Mouse (Mus musculus): ENCODE data around the gene Neurl1b.

The Neurl1b gene

DNA sequence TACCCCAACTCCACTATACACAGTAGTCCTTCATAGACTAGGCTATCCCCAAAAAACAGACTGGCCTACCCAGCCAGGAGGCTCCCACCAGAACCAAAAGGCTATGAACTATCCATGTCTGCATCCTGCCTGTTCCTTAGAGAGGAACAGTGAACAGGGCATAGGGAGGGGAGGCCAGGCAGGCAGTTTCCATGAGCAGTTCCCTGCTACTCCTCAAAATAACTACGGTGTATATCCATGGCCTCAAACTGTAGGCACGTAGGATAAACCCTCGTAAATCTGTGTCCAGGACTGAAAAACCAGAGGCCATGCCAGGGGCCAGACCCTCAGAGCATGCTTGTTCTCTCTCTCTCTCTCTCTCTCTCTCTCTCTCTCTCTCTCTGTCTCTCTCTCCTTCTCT is 17.9 kb upstream of the Neurl1b start:
- DNase-seq (ENCODE audit: low spot score in 2 of 2): no peak

DNA sequence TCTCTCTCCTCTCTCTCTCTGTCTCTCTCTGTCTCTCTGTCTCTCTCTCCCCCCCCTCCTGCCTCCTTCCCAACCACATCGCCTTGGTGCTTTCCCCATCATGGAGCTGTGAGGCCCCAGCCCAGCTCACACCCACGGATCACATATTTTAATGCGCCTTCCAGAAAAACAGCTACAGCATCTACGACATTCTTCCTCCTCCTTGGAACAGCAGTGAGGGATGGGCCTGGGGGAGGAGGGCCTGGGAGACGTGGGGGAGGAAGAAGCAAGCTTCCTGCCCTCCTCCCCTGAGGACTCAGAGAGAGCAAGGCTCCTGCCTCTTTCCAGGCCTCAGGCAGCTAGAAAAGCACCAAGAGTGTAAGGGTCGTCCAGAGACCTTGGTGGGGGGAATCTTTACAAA is 17.3 kb upstream of the Neurl1b start:
- DNase-seq (ENCODE audit: low spot score in 2 of 2): no peak

DNA sequence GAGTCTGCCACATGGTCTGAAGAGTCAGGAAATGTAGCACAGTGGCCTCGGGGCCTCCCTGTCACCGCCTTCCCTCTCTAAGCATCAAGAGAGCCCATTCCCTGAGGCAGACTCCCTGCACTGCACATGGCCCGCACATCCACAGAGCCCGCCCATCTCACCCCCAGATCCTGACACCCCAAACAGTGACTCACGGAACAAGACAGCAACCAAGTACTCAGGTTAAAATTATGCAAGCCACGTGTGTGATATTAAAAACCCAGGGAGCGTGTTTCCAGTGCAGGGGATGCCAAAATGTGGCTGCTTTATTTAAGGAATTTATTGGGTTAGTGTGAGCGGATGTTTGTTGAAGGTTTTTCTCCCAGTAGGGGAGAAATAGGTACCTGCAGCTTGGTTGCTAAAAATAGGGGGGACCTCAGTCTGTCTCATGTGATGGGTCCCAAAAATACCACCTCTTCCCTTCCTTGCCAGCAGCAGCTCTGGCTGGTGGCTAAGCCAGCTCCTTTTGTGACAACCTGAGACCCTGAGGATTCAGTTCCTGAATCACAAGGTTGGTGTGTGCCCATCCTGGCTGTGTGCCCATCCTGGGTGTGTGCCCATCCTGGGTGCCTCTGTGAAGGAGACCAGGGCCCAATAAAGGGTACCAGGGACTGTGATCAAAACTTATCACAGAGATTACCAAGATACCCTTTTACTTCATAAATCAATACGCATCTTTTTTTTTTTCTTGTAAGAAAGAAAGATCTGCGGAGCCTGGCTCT is 9.1 kb upstream of the Neurl1b start:
- DNase-seq (ENCODE audit: low spot score in 2 of 2): no peak

DNA sequence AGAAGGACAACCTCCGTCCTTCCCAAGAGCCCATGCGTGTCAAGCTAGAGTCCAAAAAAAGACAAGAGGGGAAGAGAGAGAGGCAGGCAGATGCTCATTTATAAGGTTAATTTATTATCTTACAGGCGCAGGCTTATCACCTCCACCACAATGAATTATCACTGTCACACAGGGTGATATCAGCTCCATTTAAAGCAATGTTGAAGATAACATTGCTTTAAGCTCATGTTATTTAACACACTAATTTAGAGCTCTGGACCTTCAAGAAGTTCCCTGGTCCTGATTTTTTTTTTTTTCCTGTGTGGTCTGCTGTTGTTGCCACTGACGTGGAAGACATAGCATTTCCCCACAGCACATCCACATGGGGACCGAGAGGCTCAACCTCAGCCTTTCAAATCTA is 1.7 kb upstream of the Neurl1b start:
- no peak for DNase-seq (ENCODE audit: low spot score in 2 of 2)

DNA sequence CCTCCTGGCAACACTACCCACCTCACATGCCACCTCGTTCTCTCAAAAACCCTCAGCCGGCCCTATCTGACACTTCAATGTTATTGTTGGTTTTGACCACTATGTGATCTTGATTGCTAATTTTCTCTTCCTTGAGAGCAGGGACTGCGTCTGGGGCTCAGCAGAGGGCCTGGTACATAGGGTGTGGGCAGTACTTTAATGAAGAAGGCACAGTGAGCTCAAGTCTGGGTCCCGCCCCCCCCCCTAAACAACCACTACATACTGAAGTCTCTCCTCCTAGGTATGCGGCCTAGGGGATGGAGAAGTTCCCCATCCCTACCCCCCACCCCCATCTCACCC is 476 bp upstream of the Neurl1b start:
- DNase-seq (ENCODE audit: low spot score in 2 of 2): no peak

DNA sequence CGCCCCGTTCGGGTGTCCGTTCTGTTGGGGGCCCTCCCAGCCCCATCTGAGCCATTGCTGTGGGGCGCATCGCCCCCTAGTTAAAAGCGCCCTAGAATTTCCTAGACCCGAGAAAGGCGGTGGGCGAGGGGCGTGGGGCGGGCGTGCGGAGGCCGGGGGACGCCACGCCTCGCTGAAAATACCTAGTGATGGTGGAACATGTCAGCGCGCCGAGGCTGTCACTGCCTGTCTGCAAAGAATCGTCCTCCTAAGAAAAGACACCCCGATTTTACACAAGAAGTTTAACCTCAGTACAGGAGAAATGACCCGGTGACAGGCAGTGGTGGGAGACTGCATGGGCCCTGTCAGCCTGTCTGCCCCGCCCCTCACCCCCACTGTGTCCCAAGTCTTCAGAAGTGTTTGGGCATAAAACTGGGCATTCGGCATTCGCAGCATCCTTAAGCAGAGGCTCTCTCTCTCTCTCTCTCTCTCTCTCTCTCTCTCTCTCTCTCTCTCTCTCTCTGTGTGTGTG is 781 bp downstream of the Neurl1b start:
- DNase-seq (ENCODE audit: low spot score in 2 of 2): no peak

DNA sequence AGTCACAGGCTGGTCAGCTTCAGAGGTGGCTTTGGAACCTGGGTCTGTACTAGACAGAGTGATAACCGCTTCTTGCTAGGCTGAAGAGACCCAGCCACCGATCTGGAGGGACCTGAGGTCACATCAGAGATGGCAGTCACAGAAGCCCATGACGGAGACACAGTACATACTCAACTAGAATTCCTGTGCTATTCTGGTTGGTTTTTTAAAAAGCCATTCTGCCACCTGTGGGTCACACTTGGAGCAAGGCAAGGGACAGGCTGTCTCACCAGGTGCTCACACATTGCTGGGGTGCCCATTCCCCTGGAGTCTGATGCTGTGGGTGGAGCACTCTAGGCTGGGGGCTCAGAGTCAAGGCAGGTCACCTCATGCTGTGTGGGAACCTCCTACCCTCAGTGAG is 1.5 kb downstream of the Neurl1b start:
- no peak for DNase-seq (ENCODE audit: low spot score in 2 of 2)

DNA sequence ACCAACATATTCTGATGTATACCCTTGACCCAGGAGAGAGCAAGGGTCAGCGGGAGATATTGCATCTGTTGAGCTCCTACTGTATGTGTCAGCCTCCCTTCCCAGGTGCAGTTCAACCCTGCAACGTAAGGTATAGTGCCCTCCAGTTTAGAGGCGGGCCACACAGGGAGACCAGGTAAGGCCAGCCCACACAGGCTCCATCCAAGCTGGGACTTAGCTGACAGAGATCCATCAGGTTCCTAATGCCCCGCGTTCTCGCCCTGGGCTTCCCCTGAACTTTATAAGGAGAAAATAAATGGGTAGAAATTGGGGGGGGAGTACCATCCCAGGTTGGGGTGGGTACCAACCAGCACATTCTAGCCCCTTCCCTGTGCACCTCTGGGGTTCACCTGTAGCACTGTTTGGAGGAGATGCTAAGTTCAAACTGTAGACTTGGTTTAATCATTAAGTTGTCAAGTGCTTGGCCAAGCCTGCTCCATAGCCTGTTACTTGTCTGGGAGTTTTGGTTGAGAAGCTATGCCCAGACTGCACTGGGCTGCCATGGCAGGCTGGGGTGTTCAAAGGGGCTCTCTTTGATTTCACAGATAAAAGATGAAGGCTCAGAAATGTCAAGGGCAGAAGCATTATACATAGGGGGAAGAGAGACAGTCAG is 3.3 kb downstream of the Neurl1b start:
- DNase-seq (ENCODE audit: low spot score in 2 of 2): no peak

DNA sequence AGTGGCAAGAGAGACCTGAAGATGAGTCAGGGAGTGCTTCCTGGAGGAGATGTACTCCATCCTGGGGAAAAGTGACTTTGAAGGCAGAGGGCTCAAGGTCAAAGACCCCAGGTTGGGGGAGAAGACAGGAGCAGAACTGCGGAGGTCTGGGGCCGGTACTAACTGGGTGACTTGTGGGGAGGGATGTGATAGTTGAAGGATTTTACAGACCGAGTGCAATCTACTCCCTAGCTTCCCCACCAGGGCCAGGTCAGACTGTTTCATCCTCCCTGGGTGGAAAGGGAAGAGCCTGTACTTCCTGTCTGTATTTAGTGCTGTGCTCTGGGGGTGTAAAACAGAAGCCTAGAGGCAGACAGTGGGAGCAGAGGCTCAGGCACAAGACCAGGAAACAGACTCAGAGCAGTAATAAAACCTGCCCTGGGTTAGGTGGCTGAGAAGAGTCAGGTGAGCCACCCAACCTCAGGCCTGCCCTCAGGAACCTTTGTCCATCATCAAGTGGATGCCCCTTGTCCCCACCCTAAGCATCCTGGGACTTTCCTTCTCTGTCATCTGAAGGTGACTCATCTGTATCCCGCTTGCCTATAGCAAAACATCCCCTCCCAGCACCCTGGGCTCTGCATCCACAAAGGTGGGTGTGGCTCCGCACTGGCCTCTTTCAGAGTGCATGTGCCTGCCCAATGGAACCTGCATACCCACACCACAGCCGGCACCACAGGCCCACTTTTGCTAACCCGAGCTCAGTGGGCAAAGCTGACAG is 6.0 kb downstream of the Neurl1b start:
- no peak for DNase-seq (ENCODE audit: low spot score in 2 of 2)

DNA sequence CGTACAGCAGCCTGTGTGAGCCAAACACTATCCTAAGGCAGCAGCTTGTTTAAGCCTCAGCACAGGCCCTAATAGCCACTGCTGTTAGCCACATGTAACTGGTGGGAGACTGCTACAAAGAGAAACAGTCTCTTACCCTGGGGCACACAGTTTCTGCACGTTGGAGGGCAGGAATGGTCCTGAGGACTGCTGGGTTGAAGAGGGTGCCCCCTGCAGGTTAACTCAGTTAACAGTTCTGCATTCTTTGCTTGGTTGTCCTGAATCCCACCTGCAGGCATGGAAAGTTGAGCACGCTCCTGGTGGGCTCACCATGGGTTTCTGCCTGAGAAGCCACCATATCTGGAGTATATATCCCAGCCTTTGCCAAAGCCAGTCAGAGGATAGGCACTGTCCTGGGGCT is 6.9 kb downstream of the Neurl1b start:
- peak in 1 of 2 experiments; percentile 34 for DNase-seq (ENCODE audit: low spot score in 2 of 2)

DNA sequence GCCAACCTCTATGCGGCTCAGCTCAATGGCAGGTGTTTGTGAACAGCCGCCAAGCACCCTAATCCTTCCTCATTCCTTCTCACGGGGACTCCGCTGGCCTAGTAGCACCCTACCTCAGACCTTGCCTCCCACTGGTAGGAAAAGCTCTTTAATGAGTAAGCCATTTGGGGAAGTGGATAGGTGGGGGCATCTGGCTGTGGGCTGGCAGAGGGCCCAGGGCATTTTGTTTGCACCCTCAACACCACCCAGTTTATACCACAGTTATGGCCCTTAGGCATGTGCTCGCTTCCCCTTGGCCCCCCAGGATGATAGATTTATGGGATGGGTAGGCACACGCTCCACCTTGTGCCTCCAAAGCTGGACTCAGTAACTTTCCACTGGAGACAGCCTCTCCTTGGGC is 7.8 kb downstream of the Neurl1b start:
- DNase-seq (ENCODE audit: low spot score in 2 of 2): no peak

DNA sequence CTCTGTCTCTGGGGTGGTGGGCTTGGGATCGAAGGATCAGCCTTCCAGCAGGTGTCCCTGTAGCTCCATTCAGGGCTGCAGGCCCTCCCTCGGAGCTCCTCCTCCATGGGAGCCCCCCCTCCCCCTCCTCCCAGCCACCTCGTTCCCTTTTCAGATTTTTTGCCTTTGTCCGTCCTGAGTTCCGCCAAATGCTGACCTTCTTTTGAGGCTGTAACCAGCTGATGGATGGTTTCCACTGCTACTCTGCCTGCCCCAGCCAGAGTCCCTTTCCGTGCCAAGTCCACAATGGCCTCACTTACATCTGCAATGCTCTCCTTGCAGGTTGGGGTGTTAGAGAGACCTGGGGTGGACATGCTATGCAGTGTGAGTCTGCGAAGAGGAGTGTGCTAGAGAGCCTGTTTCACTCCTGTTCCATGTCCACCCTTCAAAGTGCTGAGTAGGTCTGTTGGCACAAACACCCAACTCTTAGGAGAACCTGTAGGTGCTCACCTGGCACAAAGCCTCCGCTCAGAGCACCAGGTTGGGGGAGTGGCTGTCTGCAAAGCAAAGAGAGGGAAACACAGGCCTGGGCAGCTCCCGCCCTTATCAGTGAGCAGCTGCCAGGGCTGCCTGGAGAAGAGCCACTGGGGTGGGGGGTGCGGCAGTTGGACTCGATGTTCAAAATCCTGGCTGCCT is 9.5 kb downstream of the Neurl1b start:
- peak; percentile 41 to 75 for DNase-seq (ENCODE audit: low spot score in 2 of 2)

DNA sequence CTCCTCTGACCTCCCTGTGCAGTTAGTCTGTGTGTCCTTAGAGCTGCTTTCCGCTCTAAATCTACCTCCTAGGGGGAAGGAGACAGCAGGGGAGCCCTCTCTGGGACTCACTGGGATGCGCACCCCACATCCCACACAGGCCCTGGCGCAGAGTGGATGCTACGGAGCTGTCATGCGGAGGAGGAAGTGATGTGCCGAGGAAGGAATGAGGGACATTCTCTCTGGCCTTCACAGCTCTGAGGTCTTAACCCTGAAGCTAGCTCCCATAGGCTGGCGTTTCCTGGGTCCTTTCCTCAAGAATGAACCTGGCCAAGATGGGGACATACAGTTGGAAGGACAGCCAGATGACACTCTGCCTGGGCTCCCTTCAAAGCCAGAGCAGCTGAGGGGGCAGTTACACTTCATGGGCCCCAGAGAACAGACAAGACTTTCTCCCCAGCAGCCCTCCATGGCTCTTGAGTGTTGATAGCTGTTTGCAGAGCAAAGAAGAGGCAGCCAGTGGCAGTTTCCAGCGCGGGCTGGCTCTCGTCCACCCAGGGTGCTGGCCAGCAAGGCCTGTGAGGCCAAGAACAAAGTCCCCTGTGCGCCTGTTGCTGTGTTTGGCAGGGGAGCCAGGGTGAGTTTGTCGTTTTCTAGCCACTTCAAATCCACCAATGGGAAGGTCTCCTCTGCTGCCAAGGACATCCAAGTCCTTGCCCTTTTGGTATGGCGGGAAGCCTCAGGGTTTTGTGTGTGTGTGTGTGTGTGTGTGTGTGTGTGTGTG is 10.5 kb downstream of the Neurl1b start:
- peak in 1 of 2 experiments; percentile 72 for DNase-seq (ENCODE audit: low spot score in 2 of 2)

DNA sequence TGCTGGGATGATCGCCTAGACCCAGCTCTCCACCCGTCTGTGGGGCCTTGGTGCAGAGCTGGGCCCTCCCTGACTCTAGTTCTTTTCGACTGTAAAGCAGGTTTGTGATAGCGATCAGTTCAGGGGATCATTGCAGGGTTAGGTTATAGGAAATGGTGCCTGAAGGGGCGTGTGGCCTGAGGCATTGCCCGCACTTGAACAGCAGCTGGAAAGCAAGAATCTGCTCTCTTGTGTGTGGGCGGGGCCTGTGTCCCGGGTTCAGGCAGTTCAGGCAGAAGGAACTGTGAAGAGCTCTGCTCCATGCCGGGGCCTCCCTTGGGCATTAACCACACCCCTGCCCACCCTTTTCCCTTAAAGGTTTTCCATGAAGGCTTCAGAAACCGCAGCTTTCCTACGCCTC is 18.7 kb downstream of the Neurl1b start:
- no peak for DNase-seq (ENCODE audit: low spot score in 2 of 2)

DNA sequence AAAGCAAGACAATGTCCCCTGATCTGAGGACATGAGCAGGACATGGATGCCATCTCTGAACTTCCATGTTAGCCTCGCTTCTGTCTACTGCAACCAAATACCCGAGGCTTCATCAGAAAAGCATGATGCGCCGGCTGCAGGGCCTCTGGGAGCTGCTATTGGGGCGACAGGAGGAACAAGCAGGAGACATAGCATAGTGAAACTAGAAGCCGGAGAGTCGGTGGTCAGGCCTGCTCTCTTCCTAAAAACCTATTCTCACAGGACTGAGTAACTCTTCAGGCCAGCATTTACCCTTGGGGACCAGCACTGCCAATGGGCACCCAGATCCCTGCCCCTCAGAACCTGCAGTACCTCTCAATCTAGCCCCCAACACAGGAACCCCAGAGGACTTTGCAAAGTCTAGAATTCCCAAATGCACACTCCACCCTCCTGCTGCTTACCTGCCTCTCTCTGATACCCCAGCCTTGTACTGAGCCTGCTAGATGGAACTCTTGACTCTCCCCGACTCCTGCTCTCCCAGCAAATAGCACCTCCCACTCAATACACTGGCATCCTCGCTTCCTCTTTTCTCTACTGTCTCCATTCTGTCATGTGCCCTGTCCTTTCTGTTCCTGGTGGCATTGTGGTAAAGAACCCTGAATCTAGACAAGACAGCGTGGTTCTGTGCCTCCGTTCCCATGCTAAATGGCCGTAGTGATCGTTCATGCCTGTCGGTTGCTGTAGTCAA is 22.6 kb downstream of the Neurl1b start:
- DNase-seq (ENCODE audit: low spot score in 2 of 2): no peak

DNA sequence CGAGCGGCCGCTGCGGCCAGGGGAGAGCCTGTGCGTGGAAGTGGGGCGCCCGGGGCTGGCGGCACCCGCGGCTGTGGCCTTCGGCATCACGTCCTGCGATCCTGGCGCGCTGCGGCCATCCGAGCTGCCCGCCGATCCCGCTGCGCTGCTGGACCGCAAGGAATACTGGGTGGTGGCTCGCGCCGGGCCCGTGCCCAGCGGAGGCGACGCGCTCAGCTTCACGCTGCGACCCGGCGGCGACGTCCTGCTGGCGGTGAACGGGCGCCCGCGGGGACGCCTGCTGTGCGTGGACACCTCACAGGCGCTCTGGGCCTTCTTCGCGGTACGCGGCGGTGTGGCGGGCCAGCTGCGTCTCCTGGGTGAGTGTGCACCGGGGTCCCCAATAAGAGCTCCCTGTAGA is 24.4 kb downstream of the Neurl1b start:
- no peak for DNase-seq (ENCODE audit: low spot score in 2 of 2)

DNA sequence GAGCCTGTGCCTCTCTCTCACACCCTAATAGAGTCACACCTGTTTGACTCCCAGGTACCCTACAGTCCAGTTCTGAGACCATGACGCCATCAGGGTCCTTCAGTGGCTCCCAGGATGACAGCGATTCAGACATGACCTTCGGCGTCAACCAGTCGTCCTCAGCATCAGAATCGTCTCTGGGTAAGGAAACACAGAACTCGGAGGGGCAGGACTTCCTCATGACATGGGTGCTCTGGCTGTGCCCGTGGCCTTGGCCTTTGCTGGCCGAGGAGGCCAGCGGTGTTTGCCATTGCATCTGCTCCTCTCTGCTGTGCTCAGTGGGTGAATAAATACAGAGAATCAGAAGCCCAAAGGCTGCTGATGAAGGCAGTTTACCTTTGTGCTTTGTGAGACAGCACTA is 26.4 kb downstream of the Neurl1b start:
- no peak for DNase-seq (ENCODE audit: low spot score in 2 of 2)

DNA sequence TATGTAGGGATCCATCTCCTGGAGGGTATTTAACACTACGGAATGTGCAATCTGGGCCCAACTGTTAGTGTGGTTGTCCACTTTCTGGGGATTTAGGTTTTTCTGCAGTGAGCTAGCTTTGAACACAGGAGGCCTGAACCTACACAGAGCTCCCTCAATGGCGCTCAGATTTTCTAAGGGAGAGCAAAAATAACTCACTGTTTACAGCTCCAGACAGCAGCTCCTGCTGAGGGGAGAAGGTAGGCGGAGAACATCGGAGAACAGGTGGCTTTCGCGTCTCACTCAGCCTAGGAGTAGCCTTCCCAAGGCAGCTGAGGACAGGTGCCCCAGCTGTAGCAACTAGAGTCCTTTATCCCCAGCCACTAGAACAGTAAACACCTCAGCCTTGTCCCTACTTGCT is 27.6 kb downstream of the Neurl1b start:
- DNase-seq (ENCODE audit: low spot score in 2 of 2): no peak

DNA sequence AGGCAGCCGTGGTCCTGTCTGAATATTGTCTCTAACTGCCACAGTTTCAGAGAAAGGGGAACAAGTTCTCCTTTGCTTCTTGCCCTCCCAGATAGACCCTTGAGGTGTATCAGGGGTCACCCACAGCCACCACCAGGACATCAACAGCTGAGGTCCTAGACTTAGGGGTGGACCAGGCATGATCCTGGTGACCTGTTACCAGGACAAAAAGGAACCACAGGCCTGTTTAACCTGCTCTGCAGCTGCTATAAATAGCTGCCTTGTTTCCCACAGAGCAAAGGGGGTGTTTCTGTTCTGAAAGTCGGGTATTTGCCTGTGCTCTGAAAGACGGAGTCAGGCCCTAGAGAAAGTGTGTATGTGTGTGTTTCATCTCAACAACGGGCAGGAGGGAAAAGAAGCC is 29.2 kb downstream of the Neurl1b start:
- no peak for DNase-seq (ENCODE audit: low spot score in 2 of 2)

DNA sequence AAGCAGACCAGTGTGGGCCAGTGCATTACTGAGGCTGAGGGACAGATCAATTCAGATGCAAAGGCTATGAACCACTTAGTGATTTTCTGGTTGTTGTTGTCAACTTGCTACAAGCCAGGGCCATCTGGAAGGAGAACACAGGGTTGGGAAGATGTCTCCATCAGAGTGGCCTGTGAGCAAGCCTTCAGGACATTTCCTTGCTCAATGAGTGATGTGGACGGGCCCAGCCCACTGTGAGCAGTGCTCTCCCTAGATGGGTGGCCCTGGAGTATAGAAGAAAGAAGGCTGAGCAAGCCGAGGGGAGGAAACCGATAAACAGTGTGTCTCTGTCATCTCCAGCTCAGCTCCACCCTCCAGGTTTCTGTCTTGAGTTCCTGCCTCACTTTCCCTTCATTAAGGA is 34.8 kb downstream of the Neurl1b start:
- DNase-seq (ENCODE audit: low spot score in 2 of 2): no peak

Measured in cerebellum, postnatal 4 days (tissue).